20 mouse cellular contexts compared by ENCODE assay signal in the genomic region with DNA sequence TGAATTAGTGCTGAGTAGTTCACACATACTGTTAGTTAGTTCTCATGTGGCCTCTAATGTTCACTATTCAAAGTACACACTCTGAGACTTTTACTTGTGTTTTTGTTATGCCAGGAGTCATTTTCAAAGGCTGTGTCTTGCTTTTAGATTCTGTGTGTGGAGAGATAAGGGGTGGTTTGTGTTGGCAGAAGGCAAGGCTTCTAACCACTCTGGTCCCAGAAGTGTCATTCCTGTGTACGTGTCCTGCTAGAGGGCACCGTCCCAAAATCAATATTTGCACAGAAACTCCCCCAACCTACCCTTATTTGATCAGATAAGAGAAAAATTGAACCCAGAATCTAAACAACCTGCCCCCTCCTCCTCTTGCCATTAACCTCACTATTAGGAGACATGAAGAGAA.
DNase-seq lines count a peak whose midpoint lies in the region; ATAC-seq and TF ChIP-seq lines count a peak whose summit lies in the region.
"Had no signal": no experiment of that assay in that cellular context is flagged by ENCODE, and none has a peak within 500 bp of the region (broad histone marks: within the 10 kb centered on the region; RNA-seq: fewer than 3 reads in every experiment).

No protein-coding gene starts in this region.

- ATAC-seq in heart, embryonic 11.5 days (replicated peaks; ENCODE audit: insufficient number of reproducible peaks, low FRiP score, low TSS enrichment) = 0 out of 2 replicates have a peak, but pooled peaks have one; percentile 31
- ATAC-seq in heart, embryonic 15.5 days (replicated peaks; ENCODE audit: insufficient number of reproducible peaks, insufficient read depth, low FRiP score, low read depth) = peak; percentile 60
- ATAC-seq in liver, embryonic 16.5 days (ENCODE audit: low read depth) = peak; percentile 65; the same call in 1 of the 2 replicates
- ATAC-seq in liver, embryonic 12.5 days = no peak
- ATAC-seq in lung, postnatal 0 days = peak; percentile 37; the same call in 1 of the 2 replicates
- ATAC-seq: CD4-positive, CD25-positive, alpha-beta regulatory T cell, adult 4 months; forebrain, embryonic 13.5 days; forebrain, postnatal 0 days had no signal

- no peak overlapping the region for H3K9ac ChIP-seq in heart, embryonic 11.5 days (ENCODE audit: low read depth, low read length)
- no peak overlapping the region for H3K9ac ChIP-seq in heart, embryonic 15.5 days
- no peak overlapping the region for H3K9ac ChIP-seq in liver, embryonic 16.5 days (ENCODE audit: low read depth, low read length)
- no peak overlapping the region for H3K9ac ChIP-seq in liver, embryonic 12.5 days
- H3K9ac ChIP-seq in lung, postnatal 0 days (replicated peaks; ENCODE audit: low read depth) = no peak overlapping the region
- H3K9ac ChIP-seq: forebrain, embryonic 13.5 days; forebrain, postnatal 0 days; hindbrain, embryonic 15.5 days had no signal

- no peaks in the 10 kb centered on the region for H3K27me3 ChIP-seq in heart, embryonic 11.5 days (ENCODE audit: control insufficient read depth, insufficient read depth, low read length)
- H3K27me3 ChIP-seq in heart, embryonic 15.5 days = no peaks in the 10 kb centered on the region
- no peaks in the 10 kb centered on the region for H3K27me3 ChIP-seq in liver, embryonic 16.5 days (ENCODE audit: control insufficient read depth, insufficient read depth, low read depth, low read length)
- H3K27me3 ChIP-seq in liver, embryonic 12.5 days (replicated peaks) = no peaks in the 10 kb centered on the region
- no peaks in the 10 kb centered on the region for H3K27me3 ChIP-seq in lung, postnatal 0 days (replicated peaks; ENCODE audit: insufficient read depth, low read length)
- H3K27me3 ChIP-seq: forebrain, embryonic 13.5 days; hindbrain, embryonic 15.5 days had no signal

- no peak for TF ChIP-seq EP300 in lung, postnatal 0 days (IDR thresholded peaks at IDR 0.05)

- intact Hi-C loops in heart, postnatal 36 days (cut with DNase I) = no loop called here
- intact Hi-C loops in heart, postnatal 25 days (cut with DNase I) = no loop called here

- H3K27ac ChIP-seq in heart, embryonic 11.5 days (ENCODE audit: low read depth, low read length) = 0 out of 2 replicates have a peak overlapping the region, but pooled peaks have one; percentile 29
- peak overlapping the region; percentile 31 for H3K27ac ChIP-seq in heart, embryonic 15.5 days
- no peak overlapping the region for H3K27ac ChIP-seq in liver, embryonic 16.5 days (ENCODE audit: low read length)
- H3K27ac ChIP-seq in liver, embryonic 12.5 days = no peak overlapping the region
- no peak overlapping the region for H3K27ac ChIP-seq in lung, postnatal 0 days (ENCODE audit: low read length)
- H3K27ac ChIP-seq: embryonic facial prominence, embryonic 10.5 days; forebrain, embryonic 13.5 days; hindbrain, embryonic 15.5 days had no signal

- TF ChIP-seq CTCF in lung, postnatal 0 days (IDR thresholded peaks at IDR 0.05) = no peak
- no peak for TF ChIP-seq CTCF in lung, adult 2 months (IDR thresholded peaks at IDR 0.05; ENCODE audit: insufficient read depth, low read length)

- H3K36me3 ChIP-seq in heart, embryonic 11.5 days (ENCODE audit: control insufficient read depth, insufficient read depth, low read length) = no peaks in the 10 kb centered on the region
- no peaks in the 10 kb centered on the region for H3K36me3 ChIP-seq in heart, embryonic 15.5 days
- no peaks in the 10 kb centered on the region for H3K36me3 ChIP-seq in liver, embryonic 16.5 days (ENCODE audit: control insufficient read depth, insufficient read depth)
- no peaks in the 10 kb centered on the region for H3K36me3 ChIP-seq in liver, embryonic 12.5 days
- H3K36me3 ChIP-seq in lung, postnatal 0 days (ENCODE audit: insufficient read depth, low read length) = no peaks in the 10 kb centered on the region
- H3K36me3 ChIP-seq: embryonic facial prominence, embryonic 10.5 days; G1E; hindbrain, embryonic 15.5 days had no signal

- H3K9me3 ChIP-seq in heart, embryonic 11.5 days (replicated peaks; ENCODE audit: control insufficient read depth, low read length) = no peaks in the 10 kb centered on the region
- no peaks in the 10 kb centered on the region for H3K9me3 ChIP-seq in heart, embryonic 15.5 days (replicated peaks)
- no peaks in the 10 kb centered on the region for H3K9me3 ChIP-seq in liver, embryonic 16.5 days (replicated peaks; ENCODE audit: control insufficient read depth, low read length)
- H3K9me3 ChIP-seq in liver, embryonic 12.5 days (replicated peaks) = no peaks in the 10 kb centered on the region
- no peaks in the 10 kb centered on the region for H3K9me3 ChIP-seq in lung, postnatal 0 days (ENCODE audit: low read length)
- H3K9me3 ChIP-seq: embryonic facial prominence, embryonic 10.5 days; forebrain, embryonic 13.5 days; hindbrain, embryonic 15.5 days had no signal

- 44% methylated on average over 2 of the region's 2 CpGs for WGBS in heart, embryonic 11.5 days (ENCODE audit: insufficient replicate concordance)
- WGBS in heart, embryonic 15.5 days = 42% methylated on average over 2 of the region's 2 CpGs
- WGBS in liver, embryonic 16.5 days (ENCODE audit: insufficient replicate concordance) = 34% methylated on average over 2 of the region's 2 CpGs
- 42% methylated on average over 2 of the region's 2 CpGs for WGBS in liver, embryonic 12.5 days (ENCODE audit: insufficient replicate concordance)
- WGBS in lung, postnatal 0 days = 36% methylated on average over 2 of the region's 2 CpGs
- 37% methylated on average over 2 of the region's 2 CpGs for WGBS in lung, adult 2 months

- H3K4me2 ChIP-seq in heart, embryonic 11.5 days = no peak overlapping the region
- H3K4me2 ChIP-seq in heart, embryonic 15.5 days = no peak overlapping the region
- H3K4me2 ChIP-seq in liver, embryonic 16.5 days (ENCODE audit: low read depth, low read length) = no peak overlapping the region
- H3K4me2 ChIP-seq in liver, embryonic 12.5 days = no peak overlapping the region
- H3K4me2 ChIP-seq in lung, postnatal 0 days (replicated peaks; ENCODE audit: low read depth, low read length) = no peak overlapping the region
- H3K4me2 ChIP-seq: forebrain, embryonic 13.5 days; hindbrain, embryonic 15.5 days had no signal

- no peak for DNase-seq in heart, postnatal 36 days
- DNase-seq in heart, postnatal 25 days (ENCODE audit: low spot score) = no peak
- DNase-seq in lung, postnatal 0 days (ENCODE audit: low spot score) = no peak
- DNase-seq in lung, adult 2 months = no peak
- DNase-seq: adrenal gland, adult 8-10 months; adrenal gland, postnatal 36 days; B cell, adult 2 months; cerebellum, adult 2 months; cerebellum, postnatal 10 days; forebrain, postnatal 0 days; gastrocnemius, postnatal 14 days had no signal

- no peaks in the 10 kb centered on the region for H3K4me1 ChIP-seq in heart, embryonic 11.5 days (ENCODE audit: control insufficient read depth, insufficient read depth, low read length)
- H3K4me1 ChIP-seq in heart, embryonic 15.5 days (replicated peaks) = no peaks in the 10 kb centered on the region
- H3K4me1 ChIP-seq in liver, embryonic 16.5 days (ENCODE audit: control insufficient read depth, low read depth, low read length) = no peaks in the 10 kb centered on the region
- H3K4me1 ChIP-seq in liver, embryonic 12.5 days = peaks cover 3% of the 10 kb centered on the region; the same call in 1 of the 2 replicates
- no peaks in the 10 kb centered on the region; the same call in 1 of the 2 replicates for H3K4me1 ChIP-seq in lung, postnatal 0 days (ENCODE audit: insufficient read depth, low read depth, low read length)
- H3K4me1 ChIP-seq in lung, adult 2 months (ENCODE audit: control insufficient read depth, insufficient read depth, low read length) = peaks cover 14% of the 10 kb centered on the region
- H3K4me1 ChIP-seq: forebrain, embryonic 13.5 days; hindbrain, embryonic 15.5 days had no signal

- no peak overlapping the region for H3K4me3 ChIP-seq in heart, embryonic 11.5 days (ENCODE audit: low read depth, low read length)
- H3K4me3 ChIP-seq in heart, embryonic 15.5 days = no peak overlapping the region
- no peak overlapping the region for H3K4me3 ChIP-seq in liver, embryonic 16.5 days (ENCODE audit: low read depth, low read length)
- no peak overlapping the region for H3K4me3 ChIP-seq in liver, embryonic 12.5 days
- H3K4me3 ChIP-seq in lung, postnatal 0 days (ENCODE audit: low read depth, low read length) = no peak overlapping the region
- H3K4me3 ChIP-seq in lung, adult 2 months (replicated peaks; ENCODE audit: extremely low read depth, low read depth, low read length) = no peak overlapping the region
- H3K4me3 ChIP-seq: embryonic facial prominence, embryonic 10.5 days; forebrain, embryonic 13.5 days; hindbrain, embryonic 15.5 days had no signal

- TF ChIP-seq POLR2A in lung, adult 2 months (IDR thresholded peaks at IDR 0.05; ENCODE audit: borderline replicate concordance, extremely low read depth, low read depth, low read length) = no peak

Comparison
In these comparisons a context has a peak if more than half of its experiments do, and no peak if none do; other contexts are left out.
1. H3K27ac ChIP-seq: peak in heart, embryonic 11.5 days (single experiment) and heart, embryonic 15.5 days (single experiment); none in liver, embryonic 16.5 days (single experiment), liver, embryonic 12.5 days (single experiment) and lung, postnatal 0 days (single experiment).